Mouse (Mus musculus) intestine, embryonic 16.5 days (tissue): Measurements from ENCODE around the gene Hist1h1c. TPM values are rescaled to one million over a fixed set of nuclear protein-coding genes. Genes with fewer than 3 reads are reported as not detected.
A peak's percentile ranks its signal among the peaks of the same experiment; 100 is the strongest.
"Not testable (repeated sequence)": the region's sequence is repeated elsewhere in the genome, so short reads cannot be mapped to it uniquely, and the experiment has no call there.

Experiments used
- ATAC-seq: fragments of 200-750 bp; cut with Nextera tagmentation; 2 replicates; pipeline ENCODE4 v1.8.0; 2017; ENCODE audit warnings: moderate TSS enrichment, moderate library complexity
- H3K27ac ChIP-seq: fragments of 300-500 bp; sonication (generic); 2 replicates; pipeline ENCODE4 v1.5.1; 2014; ENCODE audit warnings: mild to moderate bottlenecking, low read length
- H3K27me3 ChIP-seq: fragments of 300-500 bp; sonication (generic); replicated peaks from 2 replicates; pipeline ENCODE4 v1.6.1; 2014; ENCODE audit warnings: low read length, control low read depth, mixed read lengths; ENCODE audit not compliant: control insufficient read depth, insufficient read depth
- H3K36me3 ChIP-seq: fragments of 300-500 bp; sonication (generic); 2 replicates; pipeline ENCODE4 v1.6.1; 2014; ENCODE audit warnings: low read length, control low read depth; ENCODE audit not compliant: control insufficient read depth, insufficient read depth
- H3K4me1 ChIP-seq: fragments of 300-500 bp; sonication (generic); 2 replicates; pipeline ENCODE4 v1.6.1; 2014; ENCODE audit warnings: low read length, control low read depth, mixed read lengths; ENCODE audit not compliant: control insufficient read depth, insufficient read depth
- H3K4me2 ChIP-seq: fragments of 300-500 bp; sonication (generic); 2 replicates; pipeline ENCODE4 v1.6.1; 2014; ENCODE audit warnings: low read depth, low read length, control low read depth
- H3K4me3 ChIP-seq: fragments of 300-500 bp; sonication (generic); 2 replicates; pipeline ENCODE4 v1.5.1; 2014; ENCODE audit warnings: mild to moderate bottlenecking, low read length
- H3K9ac ChIP-seq: fragments of 300-500 bp; sonication (generic); 2 replicates; pipeline ENCODE4 v1.6.1; 2014; ENCODE audit warnings: low read depth, low read length
- H3K9me3 ChIP-seq: fragments of 300-500 bp; sonication (generic); 2 replicates; pipeline ENCODE4 v1.6.1; 2016; ENCODE audit warnings: low read length, control low read depth; ENCODE audit not compliant: control insufficient read depth
- WGBS: fragments of 180-500 bp; shearing (Covaris S2); extraction: QIAGEN DNeasy Blood & Tissue Kit; methylation state at CpG from one replicate; pipeline ENCODE4 v1.1.7; 2014; 5-methylcytosine and 5-hydroxymethylcytosine counted together
- polyA plus RNA-seq: library from polyadenylated mRNA; unstranded; fragments of >200 nt; fragmentation: Nextera tagmentation; extraction: Ambion mirVana; gene quantifications from 2 replicates; pipeline ENCODE4 v1.2.1, GENCODE M21; 2015

Hist1h1c gene
- polyA plus RNA-seq, 1 experiment from 2014 or later: 35.3 TPM

- Histone ChIP-seq H3K4me3 (peak overlapping the region; percentile 53), H3K27ac (peak overlapping the region; percentile 97), H3K9ac (peak overlapping the region; percentile 60), H3K4me1 (peaks cover 22% of the 10 kb centered on the region), H3K4me2 (peak overlapping the region; percentile 89), H3K9me3 (no peaks in the 10 kb centered on the region), H3K27me3 (no peaks in the 10 kb centered on the region), H3K36me3 (no peaks in the 10 kb centered on the region)
- 1% methylated on average over 10 of the region's 10 CpGs for WGBS
- no peak for ATAC-seq
These were observed 24.6 kb downstream of the Hist1h1c start for GRCm38 (mm10) chr13:23763242-23763585.

DNA sequence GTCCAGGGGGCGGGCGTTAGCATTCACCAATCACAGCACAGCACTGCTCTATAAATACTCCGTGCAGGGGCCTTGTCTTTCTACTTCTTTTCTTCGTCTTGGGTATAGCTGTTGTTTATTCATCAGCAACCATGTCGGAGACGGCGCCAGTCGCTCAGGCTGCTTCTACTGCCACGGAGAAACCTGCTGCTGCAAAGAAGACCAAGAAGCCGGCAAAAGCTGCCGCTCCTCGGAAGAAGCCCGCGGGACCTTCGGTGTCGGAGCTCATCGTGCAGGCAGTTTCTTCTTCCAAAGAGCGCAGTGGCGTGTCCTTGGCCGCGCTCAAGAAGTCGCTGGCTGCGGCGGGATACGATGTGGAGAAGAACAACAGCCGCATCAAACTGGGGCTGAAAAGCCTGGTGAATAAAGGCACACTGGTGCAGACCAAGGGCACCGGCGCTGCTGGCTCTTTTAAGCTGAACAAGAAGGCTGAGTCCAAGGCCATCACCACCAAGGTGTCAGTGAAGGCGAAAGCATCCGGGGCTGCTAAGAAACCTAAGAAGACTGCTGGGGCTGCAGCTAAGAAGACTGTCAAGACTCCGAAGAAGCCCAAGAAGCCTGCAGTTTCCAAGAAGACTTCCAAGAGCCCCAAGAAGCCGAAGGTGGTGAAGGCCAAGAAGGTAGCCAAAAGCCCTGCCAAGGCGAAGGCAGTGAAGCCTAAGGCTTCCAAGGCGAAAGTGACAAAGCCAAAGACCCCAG is 25.1 kb downstream of the Hist1h1c start, which contains the start of gene Hist1h1a:
Gene Hist1h1a, plus strand, starts transcription at position 81 of the 738 bp plus-strand sequence.
- Histone ChIP-seq H3K4me3 (peak within 1 kb of the TSS; percentile 53), H3K4me1 (peaks cover 22% of the 10 kb centered on the region), H3K4me2 (peak within 1 kb of the TSS; percentile 89), H3K9ac (peak within 1 kb of the TSS; percentile 73), H3K27me3 (no peaks in the 10 kb centered on the region), H3K9me3 (no peaks in the 10 kb centered on the region), H3K27ac (peak within 1 kb of the TSS; percentile 97), H3K36me3 (no peaks in the 10 kb centered on the region)
- 4% methylated on average over 34 of the region's 34 CpGs for WGBS
- peak; percentile 69 for ATAC-seq

- peaks cover 22% of the 10 kb centered on the region for H3K4me1 ChIP-seq
- no peaks in the 10 kb centered on the region for H3K9me3 ChIP-seq
- H3K4me2 ChIP-seq: peak overlapping the region; percentile 89
- no peaks in the 10 kb centered on the region for H3K27me3 ChIP-seq
- peak overlapping the region; percentile 53 for H3K4me3 ChIP-seq
- peak overlapping the region; percentile 97 for H3K27ac ChIP-seq
- no peaks in the 10 kb centered on the region for H3K36me3 ChIP-seq
- H3K9ac ChIP-seq: peak overlapping the region; percentile 73
- 37% methylated on average over 12 of the region's 12 CpGs for WGBS
- no peak for ATAC-seq
These were observed 25.9 kb downstream of the Hist1h1c start for GRCm38 (mm10) chr13:23764324-23765171.

DNA sequence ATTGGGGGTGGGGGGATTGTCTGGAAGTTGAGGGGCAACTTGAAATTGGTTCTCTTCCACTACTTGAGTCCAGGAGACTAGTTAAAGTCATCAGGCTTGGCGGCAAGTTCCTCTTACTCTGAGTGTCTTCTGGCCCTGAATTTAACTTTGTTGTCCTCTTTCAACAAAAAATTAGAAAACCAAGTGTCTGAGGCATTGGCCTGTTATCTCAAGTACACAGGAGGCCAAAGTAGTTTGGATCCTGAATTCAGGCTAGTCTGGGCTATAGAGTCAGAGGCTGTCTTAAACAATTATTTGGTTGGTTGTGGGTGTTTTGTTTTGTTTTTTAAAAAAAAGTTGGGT is 26.5 kb downstream of the Hist1h1c start:
- Histone ChIP-seq H3K27me3 (no peaks in the 10 kb centered on the region), H3K9me3 (no peaks in the 10 kb centered on the region), H3K27ac (no peak overlapping the region), H3K4me3 (no peak overlapping the region), H3K9ac (no peak overlapping the region), H3K36me3 (no peaks in the 10 kb centered on the region), H3K4me2 (no peak overlapping the region), H3K4me1 (peaks cover 18% of the 10 kb centered on the region)
- 75% methylated on average over 1 of the region's 1 CpGs for WGBS
- ATAC-seq: no peak

GRCm38 (mm10) chr13:23766772-23767171 is 28.2 kb downstream of the Hist1h1c start:
- ATAC-seq: no peak
- Histone ChIP-seq H3K27me3 (no peaks in the 10 kb centered on the region), H3K36me3 (no peaks in the 10 kb centered on the region), H3K4me2 (no peak overlapping the region), H3K4me1 (peaks cover 14% of the 10 kb centered on the region), H3K4me3 (no peak overlapping the region), H3K9me3 (no peaks in the 10 kb centered on the region), H3K27ac (no peak overlapping the region), H3K9ac (no peak overlapping the region)

DNA sequence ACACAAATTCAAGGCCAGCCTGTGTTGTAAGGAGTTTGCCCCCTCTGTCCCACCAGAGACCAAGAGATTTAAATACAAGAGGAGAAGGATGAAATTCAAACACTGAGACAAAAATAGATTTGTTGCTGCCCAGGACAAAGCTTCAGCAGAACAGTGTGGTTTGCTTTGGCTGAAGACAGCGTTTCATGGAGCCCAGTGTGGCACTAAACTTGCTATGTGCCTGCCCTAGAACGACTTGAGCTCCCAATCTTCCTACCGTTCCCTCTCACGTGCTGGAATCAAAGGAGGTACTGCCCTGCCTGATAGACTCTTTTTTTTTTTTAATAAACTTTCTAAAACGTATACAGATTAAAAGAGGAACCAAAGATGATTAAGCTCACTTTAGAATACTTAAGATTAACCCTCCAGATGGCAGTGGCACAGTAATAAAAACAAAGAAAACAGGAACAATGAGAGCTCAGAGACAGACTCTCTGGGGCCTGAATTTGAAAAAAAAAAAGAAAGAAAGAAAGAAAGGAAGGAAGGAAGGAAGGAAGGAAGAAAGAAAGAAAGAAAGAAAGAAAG is 30.3 kb downstream of the Hist1h1c start:
- H3K4me1 ChIP-seq: peaks cover 9% of the 10 kb centered on the region; the same call in 1 of the 2 replicates
- no peak overlapping the region for H3K4me2 ChIP-seq
- H3K27me3 ChIP-seq: no peaks in the 10 kb centered on the region
- no peak for ATAC-seq
- H3K4me3 ChIP-seq: no peak overlapping the region
- no peak overlapping the region for H3K27ac ChIP-seq
- no peak overlapping the region for H3K9ac ChIP-seq
- WGBS: 58% methylated on average over 5 of the region's 5 CpGs
- no peaks in the 10 kb centered on the region for H3K36me3 ChIP-seq
- H3K9me3 ChIP-seq: no peaks in the 10 kb centered on the region

GRCm38 (mm10) chr13:23769613-23770012 is 31.0 kb downstream of the Hist1h1c start, which contains the start of gene Trim38:
TSS of gene Trim38 (plus strand) at chr13:23769913.
- 93% methylated on average over 2 of the region's 2 CpGs for WGBS
- not testable (repeated sequence) for H3K4me2 ChIP-seq, H3K27ac ChIP-seq, H3K36me3 ChIP-seq, H3K9me3 ChIP-seq, H3K4me3 ChIP-seq, H3K27me3 ChIP-seq, H3K4me1 ChIP-seq, ATAC-seq, H3K9ac ChIP-seq

GRCm38 (mm10) chr13:23772561-23773313 is 34.1 kb downstream of the Hist1h1c start:
- H3K4me3 ChIP-seq: peak overlapping the region; percentile 7
- peak overlapping the region; percentile 37 for H3K4me2 ChIP-seq

GRCm38 (mm10) chr13:23778339-23778738 is 39.7 kb downstream of the Hist1h1c start:
- H3K27ac ChIP-seq: no peak overlapping the region
- H3K9me3 ChIP-seq: no peaks in the 10 kb centered on the region
- no peak for ATAC-seq
- H3K4me3 ChIP-seq: no peak overlapping the region
- no peak overlapping the region for H3K9ac ChIP-seq
- no peaks in the 10 kb centered on the region for H3K36me3 ChIP-seq
- 95% methylated on average over 7 of the region's 7 CpGs for WGBS
- no peak overlapping the region for H3K4me2 ChIP-seq
- H3K27me3 ChIP-seq: no peaks in the 10 kb centered on the region
- no peaks in the 10 kb centered on the region for H3K4me1 ChIP-seq

More at GRCm38 (mm10) chr13:23772561-23773313, 34.1 kb downstream of the Hist1h1c start:
- ATAC-seq: peak; percentile 91
- no peaks in the 10 kb centered on the region for H3K4me1 ChIP-seq
- no peak overlapping the region for H3K9ac ChIP-seq
- no peaks in the 10 kb centered on the region for H3K36me3 ChIP-seq
- WGBS: 23% methylated on average over 21 of the region's 21 CpGs
- H3K9me3 ChIP-seq: no peaks in the 10 kb centered on the region
- no peaks in the 10 kb centered on the region for H3K27me3 ChIP-seq
- no peak overlapping the region for H3K27ac ChIP-seq
